22 mouse cellular contexts compared by ENCODE assay signal in the genomic region with DNA sequence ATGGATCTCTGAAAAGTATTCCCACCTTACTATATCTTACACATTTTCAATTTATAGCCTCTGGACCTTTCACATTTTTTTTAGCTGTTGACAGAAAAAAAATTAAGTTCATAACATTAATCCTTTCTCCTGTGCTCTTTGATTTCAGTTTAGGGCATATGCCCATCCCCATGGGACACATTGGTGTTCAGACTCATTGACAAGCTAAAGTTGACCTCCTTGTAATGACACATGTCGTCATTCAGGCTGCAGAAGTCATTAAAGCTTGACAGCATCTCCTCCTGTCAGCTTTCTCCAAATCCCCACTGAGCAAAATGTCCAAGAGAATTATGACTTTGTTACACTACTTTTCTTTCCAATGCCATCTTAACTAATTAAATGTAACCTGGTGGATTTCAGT.
"Had no signal": no experiment of that assay in that cellular context is flagged by ENCODE, and none has a peak within 500 bp of the region (broad histone marks: within the 10 kb centered on the region; RNA-seq: fewer than 3 reads in every experiment).

No protein-coding gene starts in this region.

- H3K36me3 ChIP-seq: kidney, embryonic 15.5 days; limb, embryonic 12.5 days; limb, embryonic 15.5 days; midbrain, embryonic 10.5 days; neural tube, embryonic 12.5 days; stomach, embryonic 15.5 days had no signal

- H3K27ac ChIP-seq: kidney, embryonic 15.5 days; left cerebral cortex, adult 2 months; limb, embryonic 12.5 days; limb, embryonic 15.5 days; liver, embryonic 14.5 days; macrophage; midbrain, embryonic 10.5 days; neural tube, embryonic 12.5 days; stomach, embryonic 15.5 days had no signal

- H3K4me1 ChIP-seq: kidney, embryonic 15.5 days; limb, embryonic 12.5 days; limb, embryonic 15.5 days; neural tube, embryonic 12.5 days; stomach, embryonic 15.5 days had no signal

- H3K9ac ChIP-seq: kidney, embryonic 15.5 days; limb, embryonic 12.5 days; limb, embryonic 15.5 days; liver, embryonic 14.5 days; liver, postnatal 0 days; lung, embryonic 14.5 days; neural tube, embryonic 12.5 days; stomach, embryonic 15.5 days had no signal

- H3K9me3 ChIP-seq: kidney, embryonic 15.5 days; limb, embryonic 12.5 days; limb, embryonic 15.5 days; midbrain, embryonic 10.5 days; neural tube, embryonic 12.5 days; stomach, embryonic 15.5 days had no signal

- H3K4me2 ChIP-seq: kidney, embryonic 15.5 days; limb, embryonic 12.5 days; limb, embryonic 15.5 days; liver, embryonic 11.5 days; lung, embryonic 14.5 days; neural tube, embryonic 12.5 days; stomach, embryonic 15.5 days had no signal

- ATAC-seq: liver, postnatal 0 days; lung, postnatal 0 days had no signal

- H3K4me3 ChIP-seq: kidney, embryonic 15.5 days; left cerebral cortex, adult 2 months; limb, embryonic 12.5 days; limb, embryonic 15.5 days; midbrain, embryonic 10.5 days; neural tube, embryonic 12.5 days; stomach, embryonic 15.5 days had no signal

- DNase-seq: kidney, adult 8-10 months; kidney, postnatal 10 days; kidney, postnatal 36 days; layer of hippocampus, postnatal 36 days; left cerebral cortex, postnatal 4 days; liver, postnatal 0 days; lung, embryonic 14.5 days; retina, postnatal 1 day; right cerebral cortex, postnatal 25 days; spleen, adult 18-20 months; thymus, postnatal 25 days had no signal

- H3K27me3 ChIP-seq: kidney, embryonic 15.5 days; limb, embryonic 12.5 days; limb, embryonic 15.5 days; neural tube, embryonic 12.5 days; stomach, embryonic 15.5 days had no signal
